Mouse (Mus musculus): ENCODE data around the gene Klhl34.

The Klhl34 gene

GRCm38 (mm10) chrX:157818207-157818920, at the start of gene Klhl34:
Gene Klhl34 (plus strand): TSS chrX:157818435.
- DNase-seq (ENCODE audit: low read depth, low spot score) = peak; percentile 64

- DNase-seq (ENCODE audit: low read depth, low spot score) = no peak
Observed at GRCm38 (mm10) chrX:157801669-157802068, 16.6 kb upstream of the Klhl34 start.

- DNase-seq (ENCODE audit: low read depth, low spot score) = peak; percentile 61
Observed at GRCm38 (mm10) chrX:157809721-157810120, 8.5 kb upstream of the Klhl34 start.

DNA sequence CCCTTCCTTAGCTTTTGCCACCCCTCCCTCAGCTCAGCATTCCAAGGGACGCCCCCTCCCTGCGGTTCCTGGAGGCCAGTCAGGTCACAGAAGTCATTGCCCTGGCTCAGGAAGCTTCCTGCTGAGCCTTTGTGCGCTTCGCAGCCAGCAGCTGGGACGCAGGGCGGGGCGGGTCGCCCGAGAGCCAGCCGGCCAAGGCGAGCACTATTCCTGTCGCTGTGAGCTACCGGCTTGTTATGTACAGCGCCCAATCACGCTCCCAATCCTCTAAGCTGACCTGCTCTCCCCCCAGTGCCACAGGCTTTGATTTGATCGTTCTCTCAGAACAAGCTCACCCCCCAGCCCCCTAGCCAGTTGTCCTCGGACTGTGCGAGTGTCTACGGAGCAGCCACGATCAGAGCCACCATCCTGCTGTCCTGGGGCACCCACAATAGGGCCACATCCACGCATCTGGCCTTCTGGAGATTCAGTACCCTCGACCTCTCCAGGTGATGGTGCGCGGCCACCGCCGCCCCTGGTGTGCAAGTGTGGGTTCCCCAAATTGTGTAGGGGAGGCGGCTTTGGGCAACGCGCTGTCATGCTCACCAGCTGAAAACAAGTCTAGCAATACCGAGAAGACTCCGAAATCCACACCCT, 546 bp upstream of the Klhl34 start:
- peak; percentile 93 for DNase-seq (ENCODE audit: low read depth, low spot score)

DNA sequence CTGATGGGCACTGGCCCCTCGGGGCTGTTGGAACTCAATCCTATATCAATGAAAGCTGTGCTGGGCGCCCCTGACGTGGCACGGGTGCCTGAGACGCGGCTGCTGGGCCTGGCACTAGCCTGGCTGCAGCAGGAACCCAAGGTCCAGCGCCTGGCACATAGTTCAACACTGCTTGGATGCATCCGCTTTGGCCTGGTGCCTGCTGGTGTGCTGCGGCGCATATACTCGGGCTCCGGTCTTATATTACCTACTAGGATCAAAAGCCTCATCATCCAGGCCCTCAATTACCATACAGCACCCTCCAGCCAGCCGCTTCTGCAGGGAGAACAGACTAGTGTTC, 656 bp downstream of the Klhl34 start:
- peak; percentile 9 for DNase-seq (ENCODE audit: low read depth, low spot score)

DNA sequence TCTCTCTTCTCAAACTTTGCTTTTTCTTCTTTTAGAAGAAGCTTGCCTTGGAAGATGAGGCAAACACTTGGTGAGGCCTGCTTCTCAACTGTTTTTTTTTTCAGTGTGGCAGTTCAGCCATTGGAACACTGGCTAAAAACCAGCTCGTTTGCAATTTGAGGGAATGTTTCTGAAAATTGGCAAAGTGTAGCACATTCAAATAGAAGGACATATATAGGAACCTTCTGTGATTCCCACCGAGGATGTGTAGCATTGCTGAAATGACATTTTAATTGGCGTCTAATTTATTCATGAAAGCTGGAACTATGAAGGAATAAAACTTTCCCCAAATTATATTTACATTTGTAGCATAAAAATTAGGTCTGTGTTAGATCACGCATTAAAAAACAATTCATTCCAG, 11.7 kb downstream of the Klhl34 start:
- DNase-seq (ENCODE audit: low read depth, low spot score) = no peak

All from R1 (cell line).